In genomic region chr3:89390111-89390515, GRCm38 (mm10) we compare ENCODE assay signal across 9 mouse cellular contexts. TPM values are rescaled to one million over a fixed set of nuclear protein-coding genes. Genes with fewer than 3 reads are reported as not detected.
DNase-seq lines count a peak whose midpoint lies in the region; ATAC-seq and TF ChIP-seq lines count a peak whose summit lies in the region.
"Had no signal": no experiment of that assay in that cellular context is flagged by ENCODE, and none has a peak within 500 bp of the region (broad histone marks: within the 10 kb centered on the region; RNA-seq: fewer than 3 reads in every experiment).

No protein-coding gene starts in this region.

- H3K79me2 ChIP-seq in liver, adult 2 months (ENCODE audit: control insufficient read depth, insufficient read depth, low read length) = peaks cover 64% of the 10 kb centered on the region
- peaks cover 46% of the 10 kb centered on the region for H3K79me2 ChIP-seq in myocyte (ENCODE audit: control insufficient read depth, insufficient read depth)

- 3% methylated on average over 5 of the region's 5 CpGs for WGBS in liver, adult 2 months
- 37% methylated on average over 5 of the region's 5 CpGs for WGBS in intestine, embryonic 14.5 days

- peak; percentile 80 for DNase-seq in liver, adult 2 months (ENCODE audit: extremely low read depth, low read depth, low spot score)
- DNase-seq in liver = no peak
- DNase-seq in Muller cell, postnatal 12 days (ENCODE audit: inconsistent ontology term) = peak; percentile 44
- DNase-seq in cerebellum, postnatal 14 days = peak; percentile 50 to 51
- no peak for DNase-seq in intestine, embryonic 14.5 days (ENCODE audit: low spot score)
- no peak for DNase-seq in testis, postnatal 14 days (ENCODE audit: low spot score)
- DNase-seq in urinary bladder, postnatal 25 days (ENCODE audit: low spot score) = no peak

- H3K36me3 ChIP-seq in liver, adult 2 months (ENCODE audit: control insufficient read depth, insufficient read depth, low read length) = peaks cover 2% of the 10 kb centered on the region; the same call in 1 of the 2 replicates
- H3K36me3 ChIP-seq in intestine, embryonic 14.5 days (ENCODE audit: control insufficient read depth, insufficient read depth, low read length) = no peaks in the 10 kb centered on the region
- H3K36me3 ChIP-seq in myocyte (ENCODE audit: control insufficient read depth, insufficient read depth) = peaks cover 6% of the 10 kb centered on the region

- H3ac ChIP-seq in myocyte (ENCODE audit: control insufficient read depth, insufficient read length) = peak overlapping the region; percentile 66

- H3K27ac ChIP-seq in liver, adult 2 months (replicated peaks; ENCODE audit: insufficient read depth, low read depth, low read length) = peak overlapping the region; percentile 54
- H3K27ac ChIP-seq in intestine, embryonic 14.5 days (ENCODE audit: low read depth) = peak overlapping the region; percentile 2; the same call in 1 of the 2 replicates

- no peaks in the 10 kb centered on the region for H3K27me3 ChIP-seq in liver, adult 2 months (ENCODE audit: control insufficient read depth, insufficient read depth, low read length)
- no peaks in the 10 kb centered on the region for H3K27me3 ChIP-seq in intestine, embryonic 14.5 days (replicated peaks; ENCODE audit: control insufficient read depth, insufficient read depth, low read length)
- no peaks in the 10 kb centered on the region for H3K27me3 ChIP-seq in myocyte (ENCODE audit: control insufficient read depth, insufficient read depth, insufficient read length)

- peak overlapping the region; percentile 18; the same call in 1 of the 2 replicates for H3K4me3 ChIP-seq in liver, adult 2 months (ENCODE audit: insufficient read depth, low read depth, low read length)
- no peak overlapping the region for H3K4me3 ChIP-seq in intestine, embryonic 14.5 days (ENCODE audit: low read depth, low read length)
- H3K4me3 ChIP-seq in myocyte = peak overlapping the region; percentile 99

- peaks cover 32% of the 10 kb centered on the region for H3K4me1 ChIP-seq in liver, adult 2 months (ENCODE audit: control insufficient read depth, insufficient read depth, low read length)
- peaks cover 35% of the 10 kb centered on the region for H3K4me1 ChIP-seq in intestine, embryonic 14.5 days (replicated peaks; ENCODE audit: control insufficient read depth, insufficient read depth, low read length)

- H3K9ac ChIP-seq in liver, adult 2 months (ENCODE audit: low read depth, low read length) = peak overlapping the region; percentile 41
- no peak overlapping the region for H3K9ac ChIP-seq in intestine, embryonic 14.5 days (ENCODE audit: low read length)

- TF ChIP-seq CTCF in liver, adult 2 months (IDR thresholded peaks at IDR 0.05; ENCODE audit: low read depth, low read length) = no peak

- ATAC-seq in intestine, embryonic 14.5 days (replicated peaks; ENCODE audit: low FRiP score, low TSS enrichment, low read depth) = no peak

- no peak for TF ChIP-seq POLR2A in liver, adult 2 months (IDR thresholded peaks at IDR 0.05; ENCODE audit: extremely low read depth, insufficient read depth, low read length)
- peak; percentile 32 for TF ChIP-seq POLR2A in myocyte (IDR thresholded peaks at IDR 0.05; ENCODE audit: insufficient read length, low read depth)

- H3K9me3 ChIP-seq in intestine, embryonic 14.5 days (ENCODE audit: control insufficient read depth, low read length) = no peaks in the 10 kb centered on the region

- H3K4me2 ChIP-seq in intestine, embryonic 14.5 days (ENCODE audit: low read length) = peak overlapping the region; percentile 99
- H3K4me2 ChIP-seq in myocyte (ENCODE audit: low read depth) = peak overlapping the region; percentile 78

TF ChIP-seq in myocyte, 11 proteins besides CTCF, POLR2A, EP300 and RAD21:
- TF ChIP-seq E2F4 (IDR thresholded peaks at IDR 0.05; ENCODE audit: insufficient read depth) (no peak), SRF (IDR thresholded peaks at IDR 0.05; ENCODE audit: control insufficient read depth, insufficient read length, low read depth) (no peak), MYOG (IDR thresholded peaks at IDR 0.05; ENCODE audit: control insufficient read depth in 1 of 3, insufficient read depth in 1 of 3, insufficient read length in 2 of 3, low read depth in 2 of 3) (no peak), MYOD1 (IDR thresholded peaks at IDR 0.05; ENCODE audit: control insufficient read depth in 1 of 3, insufficient read length in 2 of 3, low read depth in 2 of 3) (no peak), TCF12 (IDR thresholded peaks at IDR 0.05; ENCODE audit: insufficient read depth, poor library complexity, severe bottlenecking) (no peak), MAX (IDR thresholded peaks at IDR 0.05; ENCODE audit: low read depth) (no peak), USF1 (IDR thresholded peaks at IDR 0.05; ENCODE audit: low read depth) (no peak), CEBPB (IDR thresholded peaks at IDR 0.05; ENCODE audit: insufficient read depth, poor library complexity, severe bottlenecking) (no peak), POLR2AphosphoS2 (IDR thresholded peaks at IDR 0.05; ENCODE audit: insufficient read length, low read depth) (no peak), REST (IDR thresholded peaks at IDR 0.05; ENCODE audit: insufficient read depth, insufficient read length) (no peak), TCF3 (IDR thresholded peaks at IDR 0.05; ENCODE audit: insufficient read length, low read depth) (no peak)

RNA-seq across cellular contexts. Expression of gene Zbtb7b, which starts 4.5 kb away (rescaled TPM):
- total RNA-seq in liver, adult 2 months (2014; rRNA removed) = 28.9 and 31.9 TPM in 2 replicates
- 85.0 and 87.2 TPM in 2 replicates for polyA plus RNA-seq in liver, adult 2 months (2012; rRNA removed)
- polyA plus RNA-seq in intestine, embryonic 14.5 days (2014; fragmentation: Nextera tagmentation; extraction: Ambion mirVana) = 4.7 and 5.3 TPM in 2 replicates
- 47.0 TPM for polyA plus RNA-seq in myocyte (2012; fragmentation: generic; extraction: Trizol)

RNA-seq across cellular contexts. Expression of gene Lenep, which starts 12.5 kb away (rescaled TPM):
- not detected in 2 replicates for total RNA-seq in liver, adult 2 months (2014; rRNA removed)
- not detected in 2 replicates for polyA plus RNA-seq in liver, adult 2 months (2012; rRNA removed)
- not detected in 2 replicates for polyA plus RNA-seq in intestine, embryonic 14.5 days (2014; fragmentation: Nextera tagmentation; extraction: Ambion mirVana)
- polyA plus RNA-seq in myocyte (2012; fragmentation: generic; extraction: Trizol) = not detected
- total RNA-seq: adrenal gland, postnatal 4 days had no signal

RNA-seq across cellular contexts. Expression of gene Flad1, which starts 21.6 kb away (rescaled TPM):
- 29.0 and 33.0 TPM in 2 replicates for total RNA-seq in liver, adult 2 months (2014; rRNA removed)
- polyA plus RNA-seq in liver, adult 2 months (2012; rRNA removed) = 62.6 and 67.3 TPM in 2 replicates
- polyA plus RNA-seq in intestine, embryonic 14.5 days (2014; fragmentation: Nextera tagmentation; extraction: Ambion mirVana) = 28.3 and 28.7 TPM in 2 replicates
- 19.8 TPM for polyA plus RNA-seq in myocyte (2012; fragmentation: generic; extraction: Trizol)

RNA-seq across cellular contexts. Expression of gene Dcst1, which starts 25.1 kb away (rescaled TPM):
- total RNA-seq in liver, adult 2 months (2014; rRNA removed) = not detected in 2 replicates
- polyA plus RNA-seq in liver, adult 2 months (2012; rRNA removed) = 0.04 TPM in 1 of 2 replicates, not detected in the other
- 0.15 and 0.34 TPM in 2 replicates for polyA plus RNA-seq in intestine, embryonic 14.5 days (2014; fragmentation: Nextera tagmentation; extraction: Ambion mirVana)
- polyA plus RNA-seq in myocyte (2012; fragmentation: generic; extraction: Trizol) = 0.41 TPM

RNA-seq across cellular contexts. Expression of gene Cks1b, which starts 28.1 kb away (rescaled TPM):
- total RNA-seq in liver, adult 2 months (2014; rRNA removed) = 3.0 and 6.0 TPM in 2 replicates
- polyA plus RNA-seq in liver, adult 2 months (2012; rRNA removed) = 7.9 and 11.0 TPM in 2 replicates
- 510 and 525 TPM in 2 replicates for polyA plus RNA-seq in intestine, embryonic 14.5 days (2014; fragmentation: Nextera tagmentation; extraction: Ambion mirVana)
- 113 TPM for polyA plus RNA-seq in myocyte (2012; fragmentation: generic; extraction: Trizol)

Comparison
In these comparisons a context has a peak if more than half of its experiments do, and no peak if none do; other contexts are left out.
1. DNase-seq: peak in liver, adult 2 months (single experiment), Muller cell, postnatal 12 days (single experiment) and cerebellum, postnatal 14 days (2 of 2); none in liver (single experiment), intestine, embryonic 14.5 days (single experiment), testis, postnatal 14 days (single experiment) and urinary bladder, postnatal 25 days (single experiment).